Mouse (Mus musculus) liver, embryonic 15.5 days (tissue): Measurements from ENCODE around the gene Zcchc24. TPM values are rescaled to one million over a fixed set of nuclear protein-coding genes. Genes with fewer than 3 reads are reported as not detected.

ENCODE experiments used
- ATAC-seq: fragments of 200-750 bp; cut with Nextera tagmentation; 2 replicates; pipeline ENCODE4 v1.8.0; 2017; ENCODE audit warnings: moderate number of reproducible peaks, mild to moderate bottlenecking, moderate library complexity; ENCODE audit not compliant: insufficient read depth
- H3K27ac ChIP-seq: fragments of 300-500 bp; sonication (generic); replicated peaks from 2 replicates; pipeline ENCODE4 v1.5.1; 2015; ENCODE audit warnings: mild to moderate bottlenecking, inconsistent platforms
- H3K27me3 ChIP-seq: fragments of 300-500 bp; sonication (generic); 2 replicates; pipeline ENCODE4 v1.6.1; 2015; ENCODE audit warnings: mild to moderate bottlenecking, inconsistent platforms
- H3K36me3 ChIP-seq: fragments of 300-500 bp; sonication (generic); replicated peaks from 2 replicates; pipeline ENCODE4 v1.6.1; 2015; ENCODE audit warnings: moderate library complexity, mild to moderate bottlenecking, inconsistent platforms
- H3K4me1 ChIP-seq: fragments of 300-500 bp; sonication (generic); replicated peaks from 2 replicates; pipeline ENCODE4 v1.6.1; 2015; ENCODE audit warnings: inconsistent platforms
- H3K4me2 ChIP-seq: fragments of 300-500 bp; sonication (generic); 2 replicates; pipeline ENCODE4 v1.6.1; 2015; ENCODE audit warnings: moderate library complexity, mild to moderate bottlenecking, inconsistent platforms
- H3K4me3 ChIP-seq: fragments of 300-500 bp; sonication (generic); replicated peaks from 2 replicates; pipeline ENCODE4 v1.5.1; 2015; ENCODE audit warnings: mild to moderate bottlenecking, inconsistent platforms
- H3K9ac ChIP-seq: fragments of 300-500 bp; sonication (generic); 2 replicates; pipeline ENCODE4 v1.6.1; 2015; ENCODE audit warnings: moderate library complexity, mild to moderate bottlenecking, inconsistent platforms
- H3K9me3 ChIP-seq: fragments of 300-500 bp; sonication (generic); replicated peaks from 2 replicates; pipeline ENCODE4 v1.6.1; 2016; ENCODE audit warnings: inconsistent platforms
- WGBS: fragments of 180-500 bp; shearing (Covaris S2); methylation state at CpG from one replicate; pipeline ENCODE4 v1.1.7; 2015; ENCODE audit warnings: mixed read lengths; ENCODE audit not compliant: insufficient replicate concordance; 5-methylcytosine and 5-hydroxymethylcytosine counted together
- polyA plus RNA-seq: library from polyadenylated mRNA; unstranded; fragments of >200 nt; fragmentation: Nextera tagmentation; extraction: Ambion mirVana; gene quantifications from 2 replicates; pipeline ENCODE4 v1.2.1, GENCODE M21; 2015

Gene Zcchc24
- polyA plus RNA-seq, 1 experiment from 2014 or later, result 7.5 TPM

DNA sequence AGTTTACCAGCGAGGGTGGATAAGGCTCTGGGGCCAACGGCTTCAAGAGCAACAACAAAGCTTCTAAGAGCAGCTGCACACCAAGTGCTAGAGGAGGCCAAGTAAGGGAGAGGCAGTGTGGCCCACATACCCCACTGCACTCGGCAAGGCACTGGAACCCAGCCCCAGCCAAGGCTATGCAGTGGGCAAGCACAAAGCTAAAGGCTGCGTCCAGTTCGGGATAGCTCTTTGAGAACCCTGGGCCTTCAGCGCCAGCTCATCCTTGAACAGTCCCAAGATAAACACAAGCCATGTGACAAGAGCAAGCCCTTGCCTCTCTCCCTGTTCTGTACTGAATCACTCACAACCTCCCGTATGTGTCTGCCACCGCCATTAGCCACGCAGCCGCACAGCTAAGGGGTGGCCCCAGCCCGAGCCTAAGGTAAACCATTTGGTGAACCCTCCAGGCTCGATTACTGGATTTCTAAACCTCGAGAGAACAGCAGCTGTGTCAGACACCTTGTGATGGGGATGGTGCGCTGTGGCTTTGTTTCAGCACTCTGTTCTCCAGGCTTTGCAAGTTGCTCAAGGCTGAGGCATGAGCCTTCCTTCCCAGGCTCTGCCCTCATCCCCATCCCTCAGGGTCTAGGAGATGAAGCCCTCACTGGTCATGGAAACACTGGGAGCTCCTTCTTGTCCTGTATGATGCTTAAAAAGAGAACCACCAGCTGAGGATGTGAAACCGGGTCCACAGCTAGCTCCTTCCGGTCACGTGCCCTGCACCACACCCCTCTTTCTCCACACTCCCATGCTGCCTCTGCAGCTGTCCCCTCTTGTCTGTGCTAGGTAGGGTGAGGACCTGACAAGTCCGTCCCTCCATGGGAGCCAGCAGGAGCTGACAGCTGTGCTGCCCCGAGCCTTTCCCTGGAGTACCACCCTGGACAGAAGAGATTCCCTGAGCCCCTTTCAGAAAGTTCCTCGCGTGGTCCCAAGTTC is 21.6 kb downstream of the Zcchc24 start:
- no peaks in the 10 kb centered on the region for H3K9me3 ChIP-seq
- H3K9ac ChIP-seq, result no peak overlapping the region
- no peak overlapping the region for H3K27ac ChIP-seq
- H3K4me3 ChIP-seq, result no peak overlapping the region
- peaks cover 32% of the 10 kb centered on the region for H3K4me1 ChIP-seq
- ATAC-seq, result no peak
- no peaks in the 10 kb centered on the region for H3K36me3 ChIP-seq
- 62% methylated on average over 21 of the region's 21 CpGs for WGBS
- no peak overlapping the region for H3K4me2 ChIP-seq
- H3K27me3 ChIP-seq, result no peaks in the 10 kb centered on the region

DNA sequence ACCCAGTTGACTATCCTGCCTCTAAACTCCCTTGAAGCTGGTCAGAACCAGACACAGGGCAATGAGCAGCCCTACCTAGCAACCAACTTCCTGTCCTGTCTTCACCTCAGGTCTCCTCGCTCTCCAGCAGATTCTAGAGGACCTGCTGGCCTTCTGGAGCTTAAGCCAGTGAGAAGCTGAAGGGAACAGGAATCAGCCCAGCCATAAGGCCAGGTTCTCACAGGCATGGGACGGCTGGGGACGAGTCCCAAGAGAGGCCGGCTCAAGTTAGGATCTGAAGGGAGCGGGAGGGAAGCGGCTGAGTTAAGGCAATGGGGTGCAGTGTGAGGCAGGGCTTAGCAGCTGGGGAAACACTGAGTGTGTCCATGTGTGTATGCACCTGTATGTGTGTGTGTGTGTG is 22.5 kb downstream of the Zcchc24 start:
- Histone ChIP-seq H3K9ac (no peak overlapping the region), H3K4me3 (no peak overlapping the region), H3K4me1 (peaks cover 32% of the 10 kb centered on the region), H3K27ac (no peak overlapping the region), H3K9me3 (no peaks in the 10 kb centered on the region), H3K36me3 (no peaks in the 10 kb centered on the region), H3K4me2 (no peak overlapping the region), H3K27me3 (no peaks in the 10 kb centered on the region)
- no peak for ATAC-seq
- 84% methylated on average over 6 of the region's 6 CpGs for WGBS

DNA sequence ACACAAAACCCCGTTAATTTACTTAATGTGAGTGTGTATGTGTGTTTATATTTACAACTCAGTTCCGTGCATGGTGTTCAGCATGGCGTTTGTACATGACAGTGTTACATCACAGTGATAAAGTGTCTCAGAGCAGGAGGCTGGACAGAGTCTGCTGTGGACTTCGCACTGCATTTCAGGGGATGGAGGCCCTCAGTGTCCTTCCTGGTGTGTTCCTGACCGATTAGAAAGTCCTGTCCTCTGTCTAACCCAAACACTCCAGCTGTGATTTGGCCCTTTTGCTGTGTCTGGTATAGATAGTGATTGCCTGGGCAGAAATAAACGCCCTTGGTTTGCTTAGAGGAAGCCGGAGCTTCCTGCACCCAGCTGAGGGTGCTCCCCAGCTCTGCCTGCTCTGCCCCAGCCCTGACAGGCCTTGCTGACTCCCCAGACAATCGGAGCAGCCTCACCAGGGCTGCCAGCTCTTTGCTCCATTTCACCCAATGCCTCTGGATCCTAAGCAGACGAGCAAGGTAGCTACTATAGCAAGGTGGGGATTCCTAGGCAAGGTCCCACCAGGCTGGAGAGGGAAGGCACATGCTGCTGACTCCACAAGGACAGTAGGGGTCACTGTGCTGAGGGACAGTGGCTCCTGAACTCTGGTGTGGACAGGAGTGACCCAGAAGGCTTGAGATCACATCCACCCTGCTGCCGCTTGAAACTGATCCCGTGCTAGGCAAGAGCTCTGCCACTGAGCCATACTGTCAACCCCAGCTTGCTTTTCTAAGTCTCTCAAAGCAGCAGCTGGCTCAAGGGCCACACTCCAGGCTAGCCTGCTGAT is 23.3 kb downstream of the Zcchc24 start:
- H3K27me3 ChIP-seq, result no peaks in the 10 kb centered on the region
- no peaks in the 10 kb centered on the region for H3K9me3 ChIP-seq
- H3K36me3 ChIP-seq, result no peaks in the 10 kb centered on the region
- ATAC-seq, result peak; percentile 66
- no peak overlapping the region for H3K4me3 ChIP-seq
- H3K4me2 ChIP-seq, result no peak overlapping the region
- peaks cover 32% of the 10 kb centered on the region for H3K4me1 ChIP-seq
- 18% methylated on average over 11 of the region's 11 CpGs for WGBS
- peak overlapping the region; percentile 75 for H3K27ac ChIP-seq
- H3K9ac ChIP-seq, result no peak overlapping the region

DNA sequence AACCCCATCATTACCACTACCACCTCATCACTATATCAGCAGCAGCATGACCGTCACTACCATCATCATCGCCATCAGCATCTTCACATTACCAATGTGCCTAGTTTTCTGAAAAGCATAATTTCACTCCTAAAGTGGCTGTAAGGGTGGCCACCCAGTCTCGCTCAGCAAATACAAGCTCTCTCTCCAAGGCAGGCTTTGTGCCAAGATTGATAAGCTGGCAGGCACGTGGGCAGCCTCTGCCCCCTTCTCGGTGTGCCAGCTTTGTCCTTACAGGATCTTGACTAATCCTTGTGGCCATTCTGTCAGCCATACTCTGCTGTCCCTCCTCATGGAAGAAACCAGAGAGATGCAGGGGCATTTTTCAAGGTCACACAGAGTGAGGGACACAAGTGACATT is 25.9 kb downstream of the Zcchc24 start:
- Histone ChIP-seq H3K9ac (no peak overlapping the region), H3K9me3 (no peaks in the 10 kb centered on the region), H3K36me3 (no peaks in the 10 kb centered on the region), H3K4me2 (no peak overlapping the region), H3K27ac (no peak overlapping the region), H3K27me3 (no peaks in the 10 kb centered on the region), H3K4me1 (peaks cover 23% of the 10 kb centered on the region), H3K4me3 (no peak overlapping the region)
- 64% methylated on average over 5 of the region's 5 CpGs for WGBS
- ATAC-seq, result no peak

DNA sequence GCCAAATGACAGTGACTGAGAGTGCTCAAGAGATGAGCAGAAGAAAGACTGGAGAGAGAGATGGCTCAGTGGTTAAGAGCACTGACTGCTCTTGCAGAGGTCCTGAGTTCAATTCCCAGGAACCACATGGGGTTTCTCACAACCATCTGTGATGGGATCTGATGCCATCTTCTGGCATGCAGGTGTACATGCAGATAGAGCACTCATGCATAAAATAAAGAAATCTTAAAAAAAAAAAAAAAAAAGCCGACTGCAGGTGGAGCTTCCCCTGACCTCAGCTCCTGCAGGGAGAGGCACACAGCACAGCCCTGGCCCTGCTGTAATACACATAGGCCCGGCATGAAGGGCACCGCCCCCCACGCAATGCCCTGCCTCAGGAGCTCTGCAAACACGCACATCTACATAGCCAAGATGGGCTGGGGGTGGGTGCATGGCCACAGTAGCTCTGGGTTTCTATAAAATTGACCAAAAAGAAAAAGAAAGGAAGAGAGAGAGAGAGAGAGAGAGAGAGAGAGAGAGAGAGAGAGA is 26.9 kb downstream of the Zcchc24 start:
- WGBS, result 41% methylated on average over 5 of the region's 5 CpGs
- Histone ChIP-seq H3K4me3 (no peak overlapping the region), H3K9me3 (no peaks in the 10 kb centered on the region), H3K27me3 (no peaks in the 10 kb centered on the region), H3K36me3 (0 out of 2 replicates have a peak, but pooled peaks cover 5% of the 10 kb centered on the region), H3K27ac (no peak overlapping the region), H3K9ac (no peak overlapping the region), H3K4me2 (no peak overlapping the region), H3K4me1 (peaks cover 23% of the 10 kb centered on the region)
- ATAC-seq, result no peak

DNA sequence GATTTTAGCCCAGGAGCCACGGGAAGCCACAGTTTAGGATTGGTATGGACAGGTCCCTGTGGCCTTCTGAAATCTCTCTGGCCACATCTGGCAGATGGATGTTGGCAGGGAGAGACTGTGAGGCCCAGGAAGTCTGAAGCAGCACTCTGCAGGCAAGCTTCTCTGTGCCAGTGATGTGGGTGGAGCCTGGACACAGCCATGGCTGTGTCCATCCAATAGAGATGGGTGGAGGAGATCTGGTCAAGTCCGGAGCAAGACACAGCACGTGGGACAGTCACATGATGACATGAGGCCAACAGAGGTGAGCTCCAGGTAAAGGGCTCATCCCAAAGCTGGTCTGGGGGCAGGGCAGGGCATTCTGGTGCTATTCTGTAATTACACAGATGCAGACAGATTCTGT is 27.6 kb downstream of the Zcchc24 start:
- Histone ChIP-seq H3K36me3 (0 out of 2 replicates have a peak, but pooled peaks cover 5% of the 10 kb centered on the region), H3K4me3 (no peak overlapping the region), H3K27me3 (no peaks in the 10 kb centered on the region), H3K9ac (no peak overlapping the region), H3K9me3 (no peaks in the 10 kb centered on the region), H3K4me2 (no peak overlapping the region), H3K27ac (no peak overlapping the region), H3K4me1 (peaks cover 23% of the 10 kb centered on the region)
- WGBS, result 51% methylated on average over 3 of the region's 3 CpGs
- ATAC-seq, result no peak

DNA sequence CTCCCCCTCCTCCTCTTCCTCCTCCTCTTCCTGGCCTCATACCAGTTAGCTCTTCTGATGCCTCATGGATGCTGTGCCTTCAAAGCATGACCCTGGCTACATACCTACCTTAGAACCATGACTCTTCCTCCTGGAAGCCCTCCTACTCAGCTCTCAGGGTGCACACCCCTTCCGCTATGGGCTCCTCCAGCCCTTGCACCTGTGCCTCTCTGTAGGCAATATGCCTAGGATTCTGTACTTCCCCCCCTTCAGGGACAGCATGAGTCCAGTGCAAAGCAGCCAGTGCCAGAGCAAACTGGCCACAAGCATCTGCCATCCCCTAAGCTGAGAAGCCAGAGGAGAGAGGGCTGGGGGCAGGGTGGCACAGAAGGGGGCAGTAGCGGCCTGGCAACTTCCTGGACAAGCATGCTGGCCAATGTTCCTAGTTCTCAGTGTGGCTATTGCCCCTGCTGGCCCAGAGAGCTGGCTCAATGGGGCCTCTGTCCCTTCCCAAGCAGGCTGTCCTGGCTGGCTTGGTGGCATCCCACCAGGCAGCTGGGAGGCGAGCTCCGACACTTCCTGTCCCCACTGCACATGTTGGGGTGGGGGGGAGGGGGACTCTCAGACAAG is 28.8 kb downstream of the Zcchc24 start:
- WGBS, result 71% methylated on average over 4 of the region's 4 CpGs
- ATAC-seq, result no peak
- Histone ChIP-seq H3K4me1 (peaks cover 14% of the 10 kb centered on the region), H3K4me2 (no peak overlapping the region), H3K27ac (no peak overlapping the region), H3K27me3 (no peaks in the 10 kb centered on the region), H3K9ac (no peak overlapping the region), H3K4me3 (no peak overlapping the region), H3K9me3 (no peaks in the 10 kb centered on the region), H3K36me3 (0 out of 2 replicates have a peak, but pooled peaks cover 5% of the 10 kb centered on the region)

DNA sequence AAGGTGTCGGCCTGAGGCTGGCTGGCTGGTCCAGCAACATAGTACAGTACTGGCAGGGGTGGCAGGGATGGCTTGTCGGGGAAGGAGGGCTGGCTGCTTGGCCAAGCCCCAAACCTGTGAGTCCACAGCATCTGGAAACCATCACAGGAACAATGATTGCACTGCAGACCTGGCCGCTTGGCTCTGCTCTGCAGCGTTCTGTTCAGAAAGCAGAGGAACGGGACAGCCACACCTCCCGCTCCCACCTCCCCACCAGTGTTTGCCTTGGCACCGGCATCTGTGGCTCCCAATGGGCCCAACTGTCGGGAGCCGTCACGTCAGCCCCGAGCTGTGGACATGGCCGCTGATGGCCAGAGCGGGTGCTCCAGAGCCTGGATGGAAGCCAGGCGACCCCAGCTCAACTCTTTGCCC is 30.2 kb downstream of the Zcchc24 start:
- peak; percentile 29; the same call in 1 of the 2 replicates for ATAC-seq
- no peak overlapping the region for H3K4me2 ChIP-seq
- 0 out of 2 replicates have a peak, but pooled peaks cover 5% of the 10 kb centered on the region for H3K36me3 ChIP-seq
- no peaks in the 10 kb centered on the region for H3K27me3 ChIP-seq
- H3K4me1 ChIP-seq, result peaks cover 14% of the 10 kb centered on the region; the same call in 1 of the 2 replicates
- H3K9ac ChIP-seq, result no peak overlapping the region
- 69% methylated on average over 14 of the region's 14 CpGs for WGBS
- H3K9me3 ChIP-seq, result no peaks in the 10 kb centered on the region
- no peak overlapping the region for H3K4me3 ChIP-seq
- no peak overlapping the region for H3K27ac ChIP-seq

DNA sequence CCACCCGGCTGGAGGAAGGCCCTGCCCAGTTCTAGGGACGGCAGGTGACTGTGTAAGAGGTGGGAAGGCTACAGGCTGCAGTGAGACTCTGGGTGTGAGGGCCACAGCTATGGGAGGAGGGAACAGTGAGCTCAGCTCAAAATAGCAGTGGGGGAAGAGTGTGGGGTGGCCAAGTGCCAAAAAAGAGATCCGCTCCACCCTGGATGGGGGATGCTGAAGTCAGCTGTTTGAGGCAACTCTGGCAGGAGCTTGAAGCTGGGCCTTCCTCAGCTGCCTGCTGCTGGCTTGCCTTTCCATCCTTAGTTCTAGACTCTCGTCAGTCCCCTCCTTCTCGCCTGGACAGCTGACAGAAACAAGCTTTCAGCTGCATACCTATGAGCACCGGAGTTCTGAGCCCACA is 32.2 kb downstream of the Zcchc24 start:
- ATAC-seq, result peak; percentile 35; the same call in 1 of the 2 replicates
- no peak overlapping the region for H3K27ac ChIP-seq
- no peak overlapping the region for H3K4me3 ChIP-seq
- no peaks in the 10 kb centered on the region for H3K27me3 ChIP-seq
- no peaks in the 10 kb centered on the region for H3K9me3 ChIP-seq
- H3K4me1 ChIP-seq, result peaks cover 14% of the 10 kb centered on the region; the same call in 1 of the 2 replicates
- whole genome bisulfite sequencing, result 49% methylated on average over 6 of the region's 6 CpGs
- no peak overlapping the region for H3K4me2 ChIP-seq
- H3K36me3 ChIP-seq, result 0 out of 2 replicates have a peak, but pooled peaks cover 5% of the 10 kb centered on the region
- H3K9ac ChIP-seq, result no peak overlapping the region

DNA sequence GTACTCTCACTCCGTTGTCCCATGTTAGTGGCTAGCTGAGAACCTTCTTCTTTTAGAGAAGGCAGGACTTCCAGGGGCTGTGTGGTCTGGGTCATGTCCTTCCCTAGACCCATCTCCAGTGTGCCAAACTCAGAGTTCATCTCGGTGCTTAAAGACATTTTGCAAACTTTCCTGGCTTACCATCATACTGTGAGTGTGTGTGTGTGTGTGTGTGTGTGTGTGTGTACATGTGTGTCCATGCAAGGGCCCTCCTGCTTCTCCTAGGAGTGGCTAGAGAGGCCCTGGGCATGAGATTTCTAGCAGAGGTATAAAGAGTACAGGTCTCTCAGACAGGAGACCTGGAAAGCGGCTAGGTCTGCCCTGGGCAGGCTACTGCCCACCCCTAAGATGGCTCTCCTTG is 32.7 kb downstream of the Zcchc24 start:
- ATAC-seq, result no peak
- Histone ChIP-seq H3K4me2 (no peak overlapping the region), H3K36me3 (0 out of 2 replicates have a peak, but pooled peaks cover 5% of the 10 kb centered on the region), H3K27me3 (no peaks in the 10 kb centered on the region), H3K4me3 (no peak overlapping the region), H3K27ac (no peak overlapping the region), H3K9ac (no peak overlapping the region), H3K4me1 (peaks cover 14% of the 10 kb centered on the region; the same call in 1 of the 2 replicates), H3K9me3 (no peaks in the 10 kb centered on the region)
- WGBS, result 57% methylated on average over 3 of the region's 3 CpGs
